Mouse (Mus musculus) splenic B cell, adult 2 months (primary cell): ENCODE results near the gene Sept10.

ENCODE experiments used
- DNase-seq: peaks from one replicate; pipeline ENCODE4 v3.0.0-alpha.2; 2011; ENCODE audit warnings: low read depth, low spot score
- H3K27me3 ChIP-seq: 2 replicates; pipeline ENCODE4 v1.6.1; 2012; ENCODE audit warnings: mild to moderate bottlenecking, low read length, moderate library complexity, mixed read lengths; ENCODE audit not compliant: control insufficient read depth, poor library complexity, insufficient read depth, severe bottlenecking
- H3K36me3 ChIP-seq: 2 replicates; pipeline ENCODE4 v1.6.1; 2012; ENCODE audit warnings: mild to moderate bottlenecking, low read length, moderate library complexity, mixed read lengths; ENCODE audit not compliant: control insufficient read depth, poor library complexity, insufficient read depth, severe bottlenecking

The Sept10 gene

DNA sequence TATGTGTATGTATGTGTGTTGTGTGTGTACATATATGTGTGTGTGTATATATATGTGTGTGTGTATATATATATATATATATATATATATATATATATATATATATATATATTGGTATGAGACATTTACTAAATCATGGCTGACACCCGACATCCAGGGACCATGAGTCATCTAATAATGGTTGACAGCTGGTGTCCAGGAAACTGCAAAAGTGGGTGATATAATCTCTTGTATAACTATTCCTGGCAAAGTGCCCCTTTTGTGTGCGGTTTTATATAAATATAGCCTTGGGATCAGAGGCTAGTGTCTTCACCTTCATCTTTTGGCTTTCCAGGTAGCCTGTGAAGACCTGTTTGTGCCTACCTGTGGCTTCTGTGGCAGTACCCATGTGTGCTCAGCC, 29.0 kb upstream of the Sept10 start:
- no peaks in the 10 kb centered on the region for H3K36me3 ChIP-seq
- no peaks in the 10 kb centered on the region for H3K27me3 ChIP-seq
- DNase-seq, result no peak

DNA sequence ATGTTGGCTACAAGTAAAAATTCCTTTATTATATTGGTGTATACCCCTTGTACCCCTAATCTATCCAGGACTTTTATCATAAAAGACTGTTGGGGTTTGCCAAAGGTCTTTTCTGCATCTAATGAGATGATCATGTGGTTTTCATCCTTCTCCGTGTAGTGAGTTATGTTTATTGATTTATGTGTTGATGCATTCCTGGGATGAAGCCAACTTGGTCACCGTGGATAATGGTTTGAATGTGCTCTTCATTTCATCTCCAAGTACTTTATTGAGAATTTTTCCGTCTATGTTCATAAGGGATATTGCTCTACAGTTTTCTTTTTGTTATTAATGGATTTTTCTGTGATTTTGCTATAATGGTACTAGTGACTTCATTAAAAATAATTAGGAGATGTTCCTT, 27.9 kb upstream of the Sept10 start:
- H3K36me3 ChIP-seq, result no peaks in the 10 kb centered on the region
- no peak for DNase-seq
- H3K27me3 ChIP-seq, result no peaks in the 10 kb centered on the region

DNA sequence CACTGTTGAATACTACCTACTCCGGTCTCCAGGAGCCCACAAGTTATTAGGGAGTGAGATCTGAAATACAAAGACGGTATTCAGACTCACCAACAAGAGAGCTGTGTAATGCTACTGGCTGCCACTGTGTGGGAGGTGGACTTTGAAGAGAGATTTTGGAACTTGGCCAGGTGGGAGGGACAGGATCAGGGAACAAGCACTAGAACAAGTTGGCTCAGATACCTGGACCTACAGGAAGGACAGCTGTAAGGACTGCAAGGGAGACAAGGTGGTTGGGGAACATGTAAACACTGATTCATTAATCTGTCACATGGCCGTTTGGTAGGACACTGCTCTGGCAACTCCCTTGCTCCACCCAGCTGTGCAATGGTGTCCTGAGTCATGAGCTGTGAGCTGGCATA, 19.5 kb upstream of the Sept10 start:
- H3K36me3 ChIP-seq, result no peaks in the 10 kb centered on the region
- DNase-seq, result no peak

GRCm38 (mm10) chr10:59237757-59238156, 16.1 kb upstream of the Sept10 start:
- Histone ChIP-seq H3K27me3 (no peaks in the 10 kb centered on the region), H3K36me3 (no peaks in the 10 kb centered on the region)
- DNase-seq, result no peak

More for the DNA sequence above, 19.5 kb upstream of the Sept10 start:
- H3K27me3 ChIP-seq, result no peaks in the 10 kb centered on the region

DNA sequence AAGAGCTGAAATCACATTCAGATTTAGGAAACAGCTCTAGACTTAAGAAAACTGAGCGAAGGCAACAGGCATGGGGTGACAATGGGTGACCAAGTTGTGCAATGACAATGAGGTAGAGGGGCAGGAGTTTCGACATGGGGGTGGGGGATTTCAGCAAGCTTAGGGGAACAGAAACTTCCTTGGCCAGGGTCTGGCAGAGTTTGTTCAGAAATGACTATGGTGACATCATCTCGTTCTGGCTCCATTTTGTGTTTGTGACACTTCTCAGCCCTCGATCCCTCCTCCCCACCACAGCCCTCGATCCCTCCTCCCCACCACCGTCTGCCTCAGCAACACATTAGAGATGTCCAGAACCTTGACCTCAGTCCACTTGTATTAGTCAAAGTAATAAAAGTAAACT, 14.8 kb upstream of the Sept10 start:
- DNase-seq, result peak; percentile 45
- Histone ChIP-seq H3K27me3 (no peaks in the 10 kb centered on the region), H3K36me3 (no peaks in the 10 kb centered on the region)

DNA sequence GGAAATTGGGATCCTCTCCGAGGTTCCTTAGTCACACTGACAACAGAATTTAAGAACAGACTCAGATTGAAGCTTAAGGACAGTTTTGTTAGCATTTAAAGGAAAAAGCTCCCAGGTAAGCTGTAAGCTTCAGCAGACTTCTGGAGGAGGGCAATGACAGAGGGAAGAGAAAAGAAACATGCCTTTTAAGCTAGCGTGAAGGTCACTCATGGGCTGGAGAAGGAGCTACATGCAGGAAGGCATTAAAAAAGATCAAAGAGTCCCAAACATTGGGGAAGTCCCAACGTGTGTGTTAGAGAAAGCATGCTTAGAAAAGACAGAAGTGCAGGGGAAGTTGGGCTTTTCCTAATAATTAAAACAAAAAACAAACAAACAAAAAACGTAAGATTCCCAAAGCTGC, 14.2 kb upstream of the Sept10 start:
- no peaks in the 10 kb centered on the region for H3K27me3 ChIP-seq
- no peaks in the 10 kb centered on the region for H3K36me3 ChIP-seq
- no peak for DNase-seq

GRCm38 (mm10) chr10:59235227-59235626, 13.6 kb upstream of the Sept10 start:
- no peak for DNase-seq
- H3K27me3 ChIP-seq, result no peaks in the 10 kb centered on the region
- H3K36me3 ChIP-seq, result no peaks in the 10 kb centered on the region

- H3K27me3 ChIP-seq, result no peaks in the 10 kb centered on the region
- DNase-seq, result no peak
- no peaks in the 10 kb centered on the region for H3K36me3 ChIP-seq
These were observed 7.7 kb upstream of the Sept10 start for GRCm38 (mm10) chr10:59229205-59229820.

- H3K36me3 ChIP-seq, result no peaks in the 10 kb centered on the region
- H3K27me3 ChIP-seq, result no peaks in the 10 kb centered on the region
- DNase-seq, result peak; percentile 33
These were observed 3.5 kb upstream of the Sept10 start for GRCm38 (mm10) chr10:59225137-59225536.

DNA sequence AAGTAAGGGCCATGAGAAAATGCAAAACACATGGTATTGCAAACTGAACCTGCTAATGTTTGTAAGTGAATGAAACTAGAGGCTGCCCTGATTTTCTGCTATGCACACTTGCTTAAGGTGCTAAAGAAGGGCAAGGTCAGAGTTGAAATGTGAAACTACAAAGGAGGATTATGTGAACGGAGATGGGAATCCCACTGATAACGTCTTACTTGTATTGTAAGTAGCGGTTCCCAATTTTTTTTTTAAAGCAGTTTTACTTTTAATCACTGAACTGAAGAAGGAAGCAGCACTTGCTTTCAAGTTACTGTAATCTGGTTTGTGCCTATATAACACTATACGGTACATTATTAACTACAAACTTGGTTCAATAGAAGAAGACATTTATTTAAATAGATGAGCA, 2.2 kb upstream of the Sept10 start:
- Histone ChIP-seq H3K36me3 (no peaks in the 10 kb centered on the region), H3K27me3 (no peaks in the 10 kb centered on the region)
- DNase-seq, result no peak

DNA sequence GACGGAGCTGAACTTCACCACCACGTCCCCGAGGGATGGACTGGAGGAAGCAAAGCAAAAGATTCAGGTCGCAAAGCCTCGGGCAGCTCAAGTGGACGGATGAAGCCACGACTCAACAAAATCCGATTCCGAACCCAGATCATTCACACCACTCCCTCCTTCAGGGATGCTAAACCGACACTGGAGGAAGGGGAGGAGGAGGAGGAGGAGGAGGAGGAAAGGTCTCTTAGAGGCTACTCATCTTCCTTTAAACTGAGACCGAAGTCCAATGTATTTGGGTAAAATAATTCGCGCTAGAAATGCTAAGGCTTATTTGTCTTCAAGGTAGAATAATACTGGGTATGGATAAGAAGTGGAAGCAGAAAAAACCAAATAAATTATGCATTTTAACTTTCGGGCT, 1.7 kb upstream of the Sept10 start:
- DNase-seq, result no peak
- Histone ChIP-seq H3K27me3 (no peaks in the 10 kb centered on the region), H3K36me3 (no peaks in the 10 kb centered on the region)

GRCm38 (mm10) chr10:59222271-59223101, 839 bp upstream of the Sept10 start:
- peak; percentile 33 for DNase-seq
- Histone ChIP-seq H3K36me3 (no peaks in the 10 kb centered on the region), H3K27me3 (no peaks in the 10 kb centered on the region)

DNA sequence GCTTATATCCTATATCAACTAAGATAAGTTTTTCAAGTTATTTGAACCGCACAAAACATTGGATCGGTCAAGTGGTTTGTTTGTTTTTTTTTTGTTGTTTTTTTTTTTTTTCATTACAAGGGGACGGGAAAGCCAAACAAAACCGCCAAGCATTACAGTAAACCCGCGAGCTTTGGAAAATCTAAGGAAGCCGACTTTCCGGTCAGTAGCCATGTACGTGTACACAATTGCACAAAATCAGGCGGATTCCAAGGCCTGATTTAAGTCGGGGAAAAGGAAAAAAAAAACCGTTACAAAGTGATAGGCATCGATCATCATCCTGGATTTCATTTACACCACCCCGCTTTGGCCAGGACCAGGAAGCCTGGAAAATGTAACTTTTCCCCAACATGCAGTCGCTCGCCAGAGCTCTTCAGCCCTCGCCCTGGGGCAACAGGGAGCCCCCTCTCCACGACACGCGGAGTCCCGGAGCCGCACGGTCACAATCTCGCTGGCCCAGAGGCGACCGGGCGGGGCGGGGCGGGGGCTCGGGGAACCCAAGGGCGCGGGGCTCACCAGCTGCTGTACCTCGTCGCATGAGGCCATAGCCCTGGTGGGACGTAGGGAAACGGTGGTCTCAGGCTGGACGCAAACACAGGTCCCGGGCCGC, 699 bp downstream of the Sept10 start:
- H3K27me3 ChIP-seq, result no peaks in the 10 kb centered on the region
- peak; percentile 8 for DNase-seq
- H3K36me3 ChIP-seq, result no peaks in the 10 kb centered on the region

GRCm38 (mm10) chr10:59200011-59200410, 21.6 kb downstream of the Sept10 start:
- Histone ChIP-seq H3K27me3 (no peaks in the 10 kb centered on the region), H3K36me3 (no peaks in the 10 kb centered on the region)
- no peak for DNase-seq

- Histone ChIP-seq H3K36me3 (no peaks in the 10 kb centered on the region), H3K27me3 (no peaks in the 10 kb centered on the region)
- no peak for DNase-seq
These were observed 24.9 kb downstream of the Sept10 start for GRCm38 (mm10) chr10:59196763-59197162.
